Mouse (Mus musculus) bone marrow, adult 2 months (tissue): ENCODE measurements at regions not wholly inside any gene's neighbourhood (a gene's known extent, or its start where the extent isn't known, plus 50 kb on each side); places are given as distances from the start of the nearest gene placed in this dataset.

Experiments used
- H3K27ac ChIP-seq: fragments of 200-500 bp; 2 replicates; pipeline ENCODE4 v1.5.1; 2012; ENCODE audit warnings: low read depth, mild to moderate bottlenecking, control low read depth, inconsistent platforms, low read length; ENCODE audit not compliant: control insufficient read depth, poor library complexity, insufficient read depth
- H3K4me1 ChIP-seq: fragments of 200-500 bp; 2 replicates; pipeline ENCODE4 v1.6.1; 2011; ENCODE audit warnings: low read length; ENCODE audit not compliant: control insufficient read depth, insufficient read depth
- H3K4me3 ChIP-seq: fragments of 200-500 bp; replicated peaks from 2 replicates; pipeline ENCODE3; 2011; ENCODE audit warnings: mild to moderate bottlenecking, low read depth, low read length, control low read depth; ENCODE audit not compliant: control insufficient read depth
- CTCF ChIP-seq: fragments of 200-500 bp; IDR thresholded peaks from 2 replicates; pipeline ENCODE4 v1.5.1; 2011; ENCODE audit warnings: low read length, control low read depth; ENCODE audit not compliant: control insufficient read depth, insufficient read depth
- POLR2A ChIP-seq: fragments of 200-500 bp; IDR thresholded peaks from 2 replicates; pipeline ENCODE4 v1.6.1; 2011; ENCODE audit warnings: low read depth, mild to moderate bottlenecking, control low read depth, low read length, borderline replicate concordance; ENCODE audit not compliant: control insufficient read depth
- WGBS: fragments of 180-500 bp; shearing (Covaris S2); methylation state at CpG from one replicate; pipeline ENCODE4 v1.1.7; 2018; 5-methylcytosine and 5-hydroxymethylcytosine counted together

DNA sequence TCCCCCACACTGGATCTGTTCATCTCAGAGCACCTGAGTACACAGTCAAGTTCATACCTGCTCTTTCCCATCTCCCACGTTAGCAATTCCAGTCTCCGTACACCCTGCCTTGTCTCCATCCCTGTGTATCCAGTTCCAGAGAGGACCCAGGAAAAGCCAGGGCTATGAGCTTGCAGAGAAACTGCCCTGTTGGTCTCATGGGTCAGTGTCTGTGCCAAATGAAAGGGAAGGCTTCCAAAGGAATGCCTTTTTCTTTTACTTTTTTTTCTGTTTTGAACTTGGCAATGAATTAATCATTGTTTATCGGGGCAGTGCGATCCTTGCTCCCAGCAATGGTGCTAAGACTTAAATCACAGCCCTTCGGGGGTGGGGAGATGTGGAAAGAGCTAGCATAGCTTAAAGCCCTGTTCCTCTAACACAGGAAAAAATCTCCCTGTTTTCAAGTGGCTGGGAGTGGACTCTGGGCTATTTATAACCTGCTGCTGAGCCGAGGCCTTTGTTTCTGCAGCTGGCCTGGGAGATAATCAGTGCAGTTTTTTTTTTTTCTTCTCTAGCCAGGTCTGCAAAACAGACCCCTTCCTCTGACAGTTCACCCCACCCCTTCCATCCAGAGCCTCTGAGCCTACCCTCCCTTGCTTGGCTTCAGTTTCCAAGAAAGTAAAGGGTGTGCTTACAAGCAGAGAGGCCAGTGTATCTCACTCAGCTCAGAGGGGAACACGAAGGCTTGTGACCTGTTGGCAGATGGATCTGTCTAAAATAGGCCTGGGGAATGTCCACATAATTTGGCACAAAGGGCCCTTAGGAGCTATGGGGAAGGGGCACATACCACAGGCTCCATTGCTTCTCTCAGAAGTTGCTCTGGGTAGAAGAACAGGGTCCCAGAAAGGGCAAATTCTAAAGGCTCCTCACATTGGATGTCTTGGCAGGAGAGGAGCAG lies 308.6 kb downstream of the Gm49356 start:
- TF ChIP-seq CTCF (no peak), POLR2A (no peak)
- WGBS, result 41% methylated on average over 7 of the region's 7 CpGs
- no peak overlapping the region for H3K27ac ChIP-seq

DNA sequence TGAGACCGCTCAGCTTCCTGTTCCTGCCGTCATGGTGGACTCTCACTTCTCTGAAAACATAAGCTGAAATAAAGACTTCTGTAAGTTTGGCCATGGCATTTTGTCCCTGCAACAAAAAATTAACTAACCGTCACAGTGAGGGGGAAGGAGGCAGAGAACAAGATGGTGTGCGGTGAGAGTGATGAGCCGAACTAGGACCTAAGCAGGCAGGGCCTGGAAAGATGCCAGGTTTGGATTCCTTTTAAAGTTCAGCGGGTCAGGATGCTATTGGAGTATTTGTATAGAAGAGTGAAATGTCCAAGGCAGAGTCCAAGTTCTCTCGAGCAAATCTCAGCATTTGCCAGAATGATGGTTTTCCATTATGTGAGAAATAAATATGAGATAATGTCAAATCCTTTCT lies 312.3 kb downstream of the Gm49356 start:
- 82% methylated on average over 7 of the region's 7 CpGs for WGBS
- no peak overlapping the region for H3K4me3 ChIP-seq
- H3K4me1 ChIP-seq, result no peaks in the 10 kb centered on the region
- no peak for TF ChIP-seq CTCF
- TF ChIP-seq POLR2A, result no peak
- no peak overlapping the region for H3K27ac ChIP-seq

More for the DNA sequence above, 308.6 kb downstream of the Gm49356 start:
- Histone ChIP-seq H3K4me1 (no peaks in the 10 kb centered on the region), H3K4me3 (no peak overlapping the region)

DNA sequence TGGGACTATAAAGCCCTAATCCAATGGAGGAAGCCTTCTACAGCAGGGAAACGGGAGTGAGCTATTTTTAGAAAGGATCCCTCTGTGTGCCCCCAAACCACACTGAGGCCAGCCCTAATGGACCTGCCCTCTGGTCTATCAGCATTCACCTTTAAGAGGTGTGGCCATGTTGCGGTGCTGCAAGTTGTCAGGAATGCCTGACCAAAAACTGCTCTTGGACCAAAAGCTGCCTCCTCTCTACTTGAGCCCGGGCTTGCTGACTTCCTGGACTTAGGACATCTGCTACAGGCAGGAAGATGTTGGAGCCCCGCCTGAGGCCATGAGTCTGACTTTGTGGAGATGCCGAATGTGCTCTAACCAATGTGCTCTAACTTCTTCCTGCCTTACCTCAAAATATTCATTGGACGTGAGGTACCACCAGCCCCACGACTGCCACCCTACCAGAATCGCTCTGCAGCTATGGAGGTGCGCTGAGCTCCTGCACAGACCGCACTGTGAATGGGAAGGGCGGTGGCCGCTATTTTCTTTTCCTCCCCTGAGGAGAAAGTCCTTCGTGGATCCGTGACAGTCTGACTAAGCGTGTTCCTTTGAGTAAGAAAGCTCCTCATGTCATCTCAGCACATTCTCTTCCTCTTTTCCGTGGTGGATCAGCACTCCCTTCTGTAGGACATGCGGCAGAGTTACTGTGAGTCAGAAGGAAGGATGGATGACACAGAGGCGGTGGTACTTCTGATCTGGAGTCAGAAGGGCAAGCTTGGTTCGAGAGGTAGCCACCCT lies 313.0 kb downstream of the Gm49356 start:
- H3K4me3 ChIP-seq, result no peak overlapping the region
- no peaks in the 10 kb centered on the region for H3K4me1 ChIP-seq
- H3K27ac ChIP-seq, result no peak overlapping the region
- TF ChIP-seq CTCF (no peak), POLR2A (no peak)
- 71% methylated on average over 19 of the region's 19 CpGs for WGBS

DNA sequence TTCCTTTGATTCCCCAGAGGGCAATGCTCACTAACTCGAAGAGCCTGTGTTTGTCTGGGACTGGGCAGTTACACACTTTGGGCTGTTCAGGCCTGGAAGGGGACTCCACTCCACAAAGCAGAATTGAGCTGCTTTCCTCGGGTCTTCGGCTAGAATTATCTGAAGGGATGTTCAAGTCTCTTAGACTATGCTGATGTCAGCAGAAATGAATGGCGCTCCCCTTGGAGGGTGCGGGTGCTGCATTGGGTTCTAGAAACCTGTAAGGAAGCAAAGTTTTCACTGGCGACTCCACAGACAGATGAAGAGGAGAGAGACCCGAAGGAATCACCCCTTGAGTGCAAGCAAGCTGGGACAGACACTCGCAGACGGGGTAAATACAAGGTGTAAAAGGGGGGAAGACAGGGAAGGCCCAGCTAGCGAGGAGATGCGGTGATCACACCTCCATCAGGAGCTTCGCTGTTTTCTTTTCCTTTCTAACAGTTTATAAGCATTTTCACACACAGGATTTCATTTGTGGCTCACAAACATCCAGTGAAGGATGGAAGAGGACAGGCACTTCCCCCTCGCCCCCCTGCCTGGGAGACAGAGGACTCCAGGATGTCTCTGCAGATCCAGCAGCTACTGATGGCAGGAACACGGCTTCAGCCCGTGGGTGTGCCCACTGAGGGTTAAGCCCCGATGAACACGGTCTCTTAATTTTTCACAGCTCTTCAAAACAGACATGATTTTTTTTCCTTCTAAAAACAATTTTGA lies 314.2 kb downstream of the Gm49356 start:
- TF ChIP-seq POLR2A, result no peak
- no peak for TF ChIP-seq CTCF
- Histone ChIP-seq H3K27ac (no peak overlapping the region), H3K4me3 (no peak overlapping the region), H3K4me1 (no peaks in the 10 kb centered on the region)
- WGBS, result 76% methylated on average over 17 of the region's 17 CpGs

DNA sequence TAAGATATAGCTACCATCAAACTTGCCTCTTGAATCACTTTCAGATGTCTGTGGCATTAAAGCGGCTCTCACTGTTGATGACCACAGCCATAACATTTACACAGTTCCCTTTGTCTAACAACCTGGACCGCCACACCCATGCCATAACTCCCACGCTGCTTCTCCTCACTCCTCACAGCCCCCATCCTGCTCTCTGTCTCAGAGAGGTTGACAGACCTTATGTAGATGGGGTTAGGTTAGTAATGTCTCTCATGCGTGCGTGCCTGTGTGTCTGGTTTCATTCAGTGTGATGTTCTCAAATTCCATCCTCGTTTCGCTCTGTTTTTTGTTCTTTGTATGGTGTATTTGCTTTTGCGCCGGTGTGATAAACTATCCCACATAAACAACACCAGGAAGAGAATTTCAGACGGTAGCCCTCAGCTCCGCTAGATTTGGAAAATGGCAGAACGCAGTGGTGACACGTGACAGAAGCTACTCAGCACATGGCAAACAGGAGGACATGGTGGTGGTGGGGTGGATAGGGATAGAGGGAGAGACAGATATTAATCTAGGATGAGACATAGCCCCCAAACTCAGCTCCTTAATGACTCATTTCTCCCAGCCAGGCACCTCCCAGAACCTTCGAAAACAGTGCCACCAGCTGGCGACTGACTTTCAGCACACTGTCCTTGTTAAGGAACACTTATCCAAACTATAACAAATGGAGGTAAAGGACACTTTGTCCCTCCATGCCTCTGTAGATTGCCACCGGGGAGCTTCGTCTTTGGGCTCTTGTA lies 314.9 kb downstream of the Gm49356 start:
- 0 out of 2 replicates have a peak, but pooled peaks have one; percentile 17 for TF ChIP-seq CTCF
- no peak for TF ChIP-seq POLR2A
- WGBS, result 85% methylated on average over 17 of the region's 17 CpGs
- Histone ChIP-seq H3K4me1 (no peaks in the 10 kb centered on the region), H3K27ac (no peak overlapping the region), H3K4me3 (no peak overlapping the region)

DNA sequence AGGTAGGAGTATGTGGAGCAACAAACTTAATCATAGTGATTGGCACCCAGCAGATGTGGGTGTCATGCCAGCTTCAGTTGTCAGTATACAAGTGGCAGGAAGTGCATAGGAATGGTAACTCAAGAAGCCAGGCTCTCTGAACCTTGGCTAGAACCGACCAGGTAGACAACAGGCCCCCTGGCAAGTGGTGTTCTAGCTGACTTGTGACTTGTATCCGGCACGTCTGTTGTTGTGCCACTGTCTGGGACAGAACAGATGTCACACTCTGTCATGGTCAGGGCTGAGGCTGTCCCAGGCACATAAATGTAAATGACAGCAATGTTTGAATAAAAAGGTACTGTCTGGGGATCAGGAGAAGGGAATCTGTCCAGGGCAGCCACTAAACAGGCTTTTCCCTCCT lies 316.0 kb downstream of the Gm49356 start:
- Histone ChIP-seq H3K27ac (no peak overlapping the region), H3K4me1 (no peaks in the 10 kb centered on the region), H3K4me3 (no peak overlapping the region)
- TF ChIP-seq CTCF (no peak), POLR2A (no peak)
- WGBS, result 72% methylated on average over 3 of the region's 3 CpGs

DNA sequence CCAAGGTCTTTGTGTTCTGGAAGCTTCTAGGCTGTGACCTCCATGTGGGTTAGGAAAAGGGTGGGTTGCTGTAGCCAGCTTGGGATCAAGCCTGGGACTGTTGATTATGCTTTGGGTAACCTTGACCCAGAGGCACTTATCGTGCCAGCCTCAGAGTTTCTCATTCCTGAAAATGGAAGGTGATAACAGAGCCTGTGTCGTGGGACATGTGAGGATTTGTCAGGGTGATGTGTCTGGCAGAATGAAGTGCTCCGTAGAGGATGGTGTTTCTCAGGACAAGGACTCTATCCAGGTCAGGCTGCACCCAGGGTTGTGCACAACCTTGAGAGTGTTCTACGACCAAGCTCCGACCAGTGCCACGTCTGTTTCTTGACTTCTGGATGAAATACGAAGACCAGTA lies 316.4 kb downstream of the Gm49356 start:
- no peak overlapping the region for H3K27ac ChIP-seq
- no peaks in the 10 kb centered on the region for H3K4me1 ChIP-seq
- 77% methylated on average over 7 of the region's 7 CpGs for WGBS
- no peak overlapping the region for H3K4me3 ChIP-seq
- TF ChIP-seq POLR2A (no peak), CTCF (no peak)
